Mouse (Mus musculus) heart, adult 2 months (tissue): Measurements from ENCODE around the gene Ina. TPM values are rescaled to one million over a fixed set of nuclear protein-coding genes. Genes with fewer than 3 reads are reported as not detected.
A peak's percentile ranks its signal among the peaks of the same experiment; 100 is the strongest.

Experiments
- DNase-seq, 2 experiments: peaks; one replicate each; pipeline ENCODE4 v3.0.0; 2021
- H3K27ac ChIP-seq: fragments of 200-600 bp; 2 replicates; pipeline ENCODE4 v1.8.1; 2022
- H3K27me3 ChIP-seq: fragments of 200-500 bp; 2 replicates; pipeline ENCODE4 v1.6.1; 2012; ENCODE audit warnings: mild to moderate bottlenecking, low read length, inconsistent platforms, mixed read lengths; ENCODE audit not compliant: control insufficient read depth, insufficient read depth
- H3K36me3 ChIP-seq: fragments of 200-500 bp; 2 replicates; pipeline ENCODE4 v1.6.1; 2012; ENCODE audit warnings: low read length, inconsistent platforms; ENCODE audit not compliant: control insufficient read depth, insufficient read depth
- H3K4me1 ChIP-seq: fragments of 200-500 bp; 2 replicates; pipeline ENCODE4 v1.6.1; 2011; ENCODE audit warnings: low read length; ENCODE audit not compliant: control insufficient read depth, insufficient read depth
- H3K4me3 ChIP-seq: fragments of 200-600 bp; 2 replicates; pipeline ENCODE4 v1.8.1; 2022
- H3K79me2 ChIP-seq: fragments of 200-500 bp; replicated peaks from 2 replicates; pipeline ENCODE4 v1.6.1; 2012; ENCODE audit warnings: mild to moderate bottlenecking, inconsistent platforms, low read length, moderate library complexity, mixed read lengths; ENCODE audit not compliant: control insufficient read depth, insufficient read depth
- H3K9ac ChIP-seq: fragments of 200-500 bp; 2 replicates; pipeline ENCODE4 v1.6.1; 2012; ENCODE audit warnings: low read depth, mild to moderate bottlenecking, control low read depth, inconsistent platforms, low read length, mixed read lengths
- CTCF ChIP-seq: fragments of 200-600 bp; IDR thresholded peaks from 2 replicates; pipeline ENCODE4 v1.8.1; 2022; ENCODE audit warnings: antibody characterized with exemption, mild to moderate bottlenecking, moderate library complexity
- EP300 ChIP-seq: fragments of 200-500 bp; IDR thresholded peaks from 2 replicates; pipeline ENCODE4 v1.6.1; 2011; ENCODE audit warnings: low read depth, low read length, control low read depth; ENCODE audit not compliant: insufficient read depth
- POLR2A ChIP-seq: fragments of 200-500 bp; IDR thresholded peaks from 2 replicates; pipeline ENCODE4 v1.6.1; 2011; ENCODE audit warnings: mild to moderate bottlenecking, low read depth, low read length, control low read depth; ENCODE audit not compliant: insufficient read depth
- WGBS: fragments of 180-500 bp; shearing (Covaris S2); methylation state at CpG from one replicate; pipeline ENCODE4 v1.1.7; 2018; 5-methylcytosine and 5-hydroxymethylcytosine counted together
- intact Hi-C: fragments of 180-260 bp; cut with DNase I; formaldehyde crosslinking; loops from one replicate; pipeline ENCODE4 v1.15.1; 2025
- polyA plus RNA-seq: library from polyadenylated mRNA; depleted of rRNA; stranded (reverse); fragments of >200 nt; gene quantifications from 2 replicates; pipeline ENCODE4 v1.2.3, GENCODE M21; 2012
- total RNA-seq, 2 experiments: library from RNA; stranded (reverse); gene quantifications; 2 replicates each; pipeline ENCODE4 v1.2.3; 2021

Gene Ina
- total and polyA plus RNA-seq, 3 experiments: 0.04 to 0.11 TPM; not detected in 1

GRCm38 (mm10) chr19:47047236-47047833, 32.8 kb downstream of the Ina start:
- Histone ChIP-seq H3K4me1 (peaks cover 4% of the 10 kb centered on the region; the same call in 1 of the 2 replicates), H3K79me2 (no peaks in the 10 kb centered on the region), H3K4me3 (no peak overlapping the region), H3K36me3 (no peaks in the 10 kb centered on the region), H3K27me3 (no peaks in the 10 kb centered on the region), H3K27ac (no peak overlapping the region), H3K9ac (no peak overlapping the region)
- intact Hi-C loops: no loop called here
- DNase-seq: no peak
- 92% methylated on average over 13 of the region's 13 CpGs for WGBS
- TF ChIP-seq POLR2A: no peak
- TF ChIP-seq CTCF: no peak
- no peak for TF ChIP-seq EP300

GRCm38 (mm10) chr19:47049061-47049460, 34.6 kb downstream of the Ina start:
- H3K4me3 ChIP-seq: no peak overlapping the region
- H3K4me1 ChIP-seq: peaks cover 4% of the 10 kb centered on the region; the same call in 1 of the 2 replicates
- no peaks in the 10 kb centered on the region for H3K36me3 ChIP-seq
- no peak for DNase-seq
- H3K27ac ChIP-seq: no peak overlapping the region
- no peak for TF ChIP-seq CTCF
- no peak for TF ChIP-seq POLR2A
- no peak for TF ChIP-seq EP300
- intact Hi-C loops: no loop called here
- H3K9ac ChIP-seq: no peak overlapping the region
- WGBS: 61% methylated on average over 4 of the region's 4 CpGs
- no peaks in the 10 kb centered on the region for H3K27me3 ChIP-seq
- no peaks in the 10 kb centered on the region for H3K79me2 ChIP-seq

- no peak overlapping the region; the same call in 1 of the 2 replicates for H3K27ac ChIP-seq
- TF ChIP-seq CTCF (no peak), EP300 (no peak), POLR2A (no peak)
- WGBS: 8% methylated on average over 7 of the region's 7 CpGs
Measured at GRCm38 (mm10) chr19:47049840-47050239, 35.3 kb downstream of the Ina start.

DNA sequence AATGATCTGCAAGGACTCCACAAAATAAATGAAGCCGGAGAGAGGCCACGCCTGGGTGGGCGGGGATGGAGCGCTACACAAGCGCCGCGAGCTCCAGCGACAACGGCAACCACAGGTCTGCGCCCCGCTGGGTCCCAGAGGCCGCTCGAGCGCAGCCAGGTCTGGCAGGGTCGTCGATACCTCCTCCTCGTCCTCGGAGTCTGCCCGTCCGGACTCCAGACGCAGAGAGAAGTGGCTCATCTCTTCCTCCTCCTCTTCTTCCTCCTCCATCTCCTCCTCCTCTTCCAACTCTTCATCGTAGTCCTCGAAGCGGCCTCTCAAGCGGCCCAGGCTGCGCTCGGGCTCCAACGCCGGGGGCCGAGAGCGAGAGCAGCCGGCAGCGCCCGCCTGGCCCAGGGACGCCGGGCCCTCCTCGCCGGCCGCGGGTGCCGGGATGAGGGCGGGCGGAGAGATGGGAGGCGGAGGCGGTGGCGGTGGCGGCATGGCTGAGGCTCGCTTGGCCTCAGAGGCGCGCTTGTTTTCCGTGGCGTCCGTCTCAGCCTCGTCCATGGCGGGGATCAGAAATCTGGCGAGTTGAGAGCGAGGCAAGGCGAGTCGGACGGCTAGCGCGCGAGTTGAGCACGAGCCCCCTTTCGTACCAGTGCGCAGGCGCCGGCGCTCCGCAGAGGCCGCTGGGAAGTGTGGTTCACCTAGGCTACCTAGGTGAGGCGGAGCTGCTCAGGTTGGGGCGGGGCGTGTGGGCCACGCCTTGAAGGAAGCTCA, 36.0 kb downstream of the Ina start, which contains the start of gene Pcgf6:
Pcgf6 (minus strand) TSS at position 636 of the 762 bp plus-strand sequence.
- TF ChIP-seq POLR2A (no peak), CTCF (no peak), EP300 (no peak)
- Histone ChIP-seq H3K4me1 (peaks cover 4% of the 10 kb centered on the region; the same call in 1 of the 2 replicates), H3K9ac (peak within 1 kb of the TSS; percentile 91), H3K36me3 (no peaks in the 10 kb centered on the region), H3K27me3 (no peaks in the 10 kb centered on the region), H3K79me2 (no peaks in the 10 kb centered on the region), H3K27ac (peak within 1 kb of the TSS; percentile 70), H3K4me3 (peak within 1 kb of the TSS; percentile 67)
- intact Hi-C loops: no loop called here
- WGBS: under 1% methylated on average over 75 of the region's 75 CpGs
- DNase-seq: peak; percentile 79 to 83

More at GRCm38 (mm10) chr19:47049840-47050239, 35.3 kb downstream of the Ina start:
- H3K27me3 ChIP-seq: no peaks in the 10 kb centered on the region
- no peaks in the 10 kb centered on the region for H3K79me2 ChIP-seq
- no peak for DNase-seq
- H3K4me1 ChIP-seq: peaks cover 4% of the 10 kb centered on the region; the same call in 1 of the 2 replicates
- H3K36me3 ChIP-seq: no peaks in the 10 kb centered on the region
- peak overlapping the region; percentile 67 for H3K4me3 ChIP-seq
- intact Hi-C loops: no loop called here
- H3K9ac ChIP-seq: no peak overlapping the region

DNA sequence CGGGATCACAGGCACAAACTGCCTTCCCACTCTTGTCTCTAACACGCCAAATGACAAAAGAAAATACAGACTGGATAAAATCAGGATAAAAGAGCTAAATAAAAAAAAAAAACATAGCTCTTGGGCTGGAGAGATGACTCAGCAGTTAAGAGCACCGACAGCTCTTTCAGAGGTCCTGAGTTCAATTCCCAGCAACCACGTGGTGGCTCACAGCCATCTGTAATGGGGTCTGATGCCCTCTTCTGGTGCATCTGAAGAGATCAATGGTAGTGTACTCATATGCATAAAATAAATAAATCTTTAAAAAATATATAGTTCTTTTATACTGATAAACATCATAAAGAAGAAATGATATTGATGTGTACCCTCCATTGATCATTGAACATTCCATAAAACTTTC, 38.4 kb downstream of the Ina start:
- intact Hi-C loops: no loop called here
- Histone ChIP-seq H3K27ac (no peak overlapping the region), H3K27me3 (no peaks in the 10 kb centered on the region), H3K4me1 (peaks cover 4% of the 10 kb centered on the region; the same call in 1 of the 2 replicates), H3K4me3 (no peak overlapping the region), H3K9ac (no peak overlapping the region), H3K79me2 (no peaks in the 10 kb centered on the region), H3K36me3 (no peaks in the 10 kb centered on the region)
- TF ChIP-seq POLR2A (no peak), EP300 (no peak), CTCF (no peak)
- 79% methylated on average over 4 of the region's 4 CpGs for WGBS
- DNase-seq: no peak

GRCm38 (mm10) chr19:47053471-47053870, 39.0 kb downstream of the Ina start:
- Histone ChIP-seq H3K27ac (no peak overlapping the region), H3K9ac (no peak overlapping the region), H3K4me3 (no peak overlapping the region), H3K4me1 (peaks cover 4% of the 10 kb centered on the region; the same call in 1 of the 2 replicates), H3K27me3 (no peaks in the 10 kb centered on the region), H3K79me2 (no peaks in the 10 kb centered on the region), H3K36me3 (no peaks in the 10 kb centered on the region)
- no peak for TF ChIP-seq EP300
- no peak for TF ChIP-seq POLR2A
- no peak for TF ChIP-seq CTCF
- DNase-seq: no peak
- WGBS: 82% methylated on average over 4 of the region's 4 CpGs
- intact Hi-C loops: no loop called here
